In genomic region chr11:15737621-15738020, GRCm38 (mm10) we compare ENCODE assay signal across 24 mouse cellular contexts.
"Had no signal": no experiment of that assay in that cellular context is flagged by ENCODE, and none has a peak within 500 bp of the region (broad histone marks: within the 10 kb centered on the region; RNA-seq: fewer than 3 reads in every experiment).

No protein-coding gene starts in this region.

- H3K27me3 ChIP-seq: embryonic facial prominence, embryonic 12.5 days; embryonic facial prominence, embryonic 13.5 days; embryonic facial prominence, embryonic 15.5 days; forebrain, embryonic 12.5 days; forebrain, embryonic 13.5 days; forebrain, embryonic 15.5 days had no signal

- H3K4me1 ChIP-seq: embryonic facial prominence, embryonic 10.5 days; embryonic facial prominence, embryonic 12.5 days; embryonic facial prominence, embryonic 13.5 days; embryonic facial prominence, embryonic 15.5 days; forebrain, embryonic 10.5 days; forebrain, embryonic 12.5 days; forebrain, embryonic 13.5 days; forebrain, embryonic 15.5 days had no signal

- H3K9ac ChIP-seq: embryonic facial prominence, embryonic 12.5 days; embryonic facial prominence, embryonic 13.5 days; embryonic facial prominence, embryonic 15.5 days; forebrain, embryonic 12.5 days; forebrain, embryonic 13.5 days; forebrain, embryonic 15.5 days; forebrain, postnatal 0 days had no signal

- DNase-seq: cerebellum, adult 9-10 months; cerebellum, adult 9-11 months; cerebellum, postnatal 10 days; cerebellum, postnatal 14 days; cerebellum, postnatal 25 days; cerebellum, postnatal 36 days; embryo, embryonic 11 days; forebrain, postnatal 0 days; gastrocnemius, adult 2 months; gastrocnemius, postnatal 10 days; gastrocnemius, postnatal 14 days; gastrocnemius, postnatal 25 days; gastrocnemius, postnatal 36 days; heart, adult 18-20 months; heart, adult 2 months had no signal

- H3K36me3 ChIP-seq: embryonic facial prominence, embryonic 10.5 days; embryonic facial prominence, embryonic 12.5 days; embryonic facial prominence, embryonic 13.5 days; embryonic facial prominence, embryonic 15.5 days; forebrain, embryonic 10.5 days; forebrain, embryonic 12.5 days; forebrain, embryonic 15.5 days had no signal

- H3K27ac ChIP-seq: embryonic facial prominence, embryonic 10.5 days; embryonic facial prominence, embryonic 12.5 days; embryonic facial prominence, embryonic 13.5 days; embryonic facial prominence, embryonic 15.5 days; forebrain, embryonic 10.5 days; forebrain, embryonic 12.5 days; forebrain, embryonic 13.5 days; forebrain, embryonic 15.5 days; gastrocnemius, adult 2 months; heart, adult 2 months had no signal

- H3K4me3 ChIP-seq: embryonic facial prominence, embryonic 10.5 days; embryonic facial prominence, embryonic 12.5 days; embryonic facial prominence, embryonic 13.5 days; embryonic facial prominence, embryonic 15.5 days; erythroblast, embryonic 14.5 days; forebrain, embryonic 10.5 days; forebrain, embryonic 12.5 days; forebrain, embryonic 13.5 days; forebrain, embryonic 15.5 days; gastrocnemius, adult 2 months; heart, adult 2 months had no signal

- H3K9me3 ChIP-seq: embryonic facial prominence, embryonic 10.5 days; embryonic facial prominence, embryonic 12.5 days; embryonic facial prominence, embryonic 13.5 days; embryonic facial prominence, embryonic 15.5 days; forebrain, embryonic 10.5 days; forebrain, embryonic 12.5 days; forebrain, embryonic 13.5 days; forebrain, embryonic 15.5 days had no signal
